Mouse (Mus musculus) ES-E14 (cell line): Measurements from ENCODE around the gene Ubac1. TPM values are rescaled to one million over a fixed set of nuclear protein-coding genes. Genes with fewer than 3 reads are reported as not detected.

Source experiments
- DNase-seq: peaks from one replicate; pipeline ENCODE4 v3.0.0-alpha.2; 2013; ENCODE audit warnings: low read depth, low spot score
- H3K27ac ChIP-seq: 2 replicates; pipeline ENCODE4 v1.5.1; 2012; ENCODE audit warnings: low read depth, mild to moderate bottlenecking, low read length, moderate library complexity, mixed read lengths; ENCODE audit not compliant: poor library complexity, insufficient read depth, severe bottlenecking
- H3K36me3 ChIP-seq: 2 replicates; pipeline ENCODE4 v1.6.1; 2012; ENCODE audit warnings: mild to moderate bottlenecking, low read length, moderate library complexity, mixed read lengths; ENCODE audit not compliant: control insufficient read depth, poor library complexity, insufficient read depth, severe bottlenecking
- H3K4me1 ChIP-seq, 2 experiments: fragments of 150-350 bp in 1 of 2; sonication (generic) in 1 of 2; 2 replicates each; pipeline ENCODE4 v1.6.1; 2012; ENCODE audit warnings: low read length in 2 of 2, mild to moderate bottlenecking in 1 of 2, mixed read lengths in 1 of 2; ENCODE audit not compliant: control insufficient read depth in 2 of 2, insufficient read depth in 2 of 2, poor library complexity in 1 of 2
- H3K4me3 ChIP-seq, 2 experiments: fragments of 150-350 bp in 1 of 2; sonication (generic) in 1 of 2; 2 replicates each; pipeline ENCODE4 v1.5.1; 2012; ENCODE audit warnings: low read length in 2 of 2, low read depth in 1 of 2, mild to moderate bottlenecking in 1 of 2, mixed read lengths in 1 of 2; ENCODE audit not compliant: insufficient read depth in 1 of 2, poor library complexity in 1 of 2, severe bottlenecking in 1 of 2
- H3K9ac ChIP-seq: 2 replicates; pipeline ENCODE4 v1.6.1; 2012; ENCODE audit warnings: low read depth, mild to moderate bottlenecking, low read length, mixed read lengths; ENCODE audit not compliant: poor library complexity, insufficient read depth, severe bottlenecking
- H3K9me3 ChIP-seq: fragments of 150-350 bp; sonication (generic); 2 replicates; pipeline ENCODE4 v1.6.1; 2012; ENCODE audit warnings: low read depth, mild to moderate bottlenecking, low read length; ENCODE audit not compliant: control insufficient read depth, insufficient read depth
- CHD2 ChIP-seq: IDR thresholded peaks from 2 replicates; pipeline ENCODE4 v1.6.1; 2014; ENCODE audit warnings: mild to moderate bottlenecking, low read depth, low read length, inconsistent platforms
- HCFC1 ChIP-seq: IDR thresholded peaks from 2 replicates; pipeline ENCODE4 v1.6.1; 2012; ENCODE audit warnings: low read length, inconsistent platforms, borderline replicate concordance; ENCODE audit not compliant: insufficient read depth
- MAFK ChIP-seq: IDR thresholded peaks from 2 replicates; pipeline ENCODE4 v1.6.1; 2014; ENCODE audit warnings: mild to moderate bottlenecking, low read depth, low read length, inconsistent platforms; ENCODE audit not compliant: insufficient read depth
- ZC3H11A ChIP-seq: IDR thresholded peaks from 2 replicates; pipeline ENCODE4 v1.6.1; 2012; ENCODE audit warnings: low read depth, mild to moderate bottlenecking, inconsistent platforms, low read length, borderline replicate concordance
- ZNF384 ChIP-seq: IDR thresholded peaks from 2 replicates; pipeline ENCODE4 v1.6.1; 2012; ENCODE audit warnings: low read depth, low read length, inconsistent platforms
- in situ Hi-C, 2 experiments: fragments of 600-800 bp; cut with MboI; formaldehyde crosslinking; loops; one replicate each; pipeline ENCODE4 v1.15.1; 2025; ENCODE audit warnings: low sequenced_read_pairs in 2 of 2, inconsistent platforms in 1 of 2; ENCODE audit not compliant: unreplicated experiment in 2 of 2
- total RNA-seq: library from RNA; depleted of rRNA; stranded (reverse); fragments of 300-350 nt; gene quantifications from 2 replicates; pipeline ENCODE4 v1.2.3, GENCODE M21; 2012

Gene Ubac1
- total RNA-seq, 1 experiment, result 88.4 TPM

- no peak overlapping the region for H3K9ac ChIP-seq
- no peaks in the 10 kb centered on the region for H3K4me1 ChIP-seq
- TF ChIP-seq ZNF384 (no peak), MAFK (no peak), CHD2 (no peak)
- H3K4me3 ChIP-seq, result no peak overlapping the region
- no peak for DNase-seq
- in situ Hi-C loops, result no loop called here
- H3K9me3 ChIP-seq, result no peaks in the 10 kb centered on the region
- peaks cover 22% of the 10 kb centered on the region for H3K36me3 ChIP-seq
- no peak overlapping the region for H3K27ac ChIP-seq
These were observed 7.9 kb downstream of the Ubac1 start for GRCm38 (mm10) chr2:26013674-26014073.

- H3K9ac ChIP-seq, result no peak overlapping the region
- peaks cover 32% of the 10 kb centered on the region for H3K36me3 ChIP-seq
- no peaks in the 10 kb centered on the region for H3K4me1 ChIP-seq
- H3K9me3 ChIP-seq, result no peaks in the 10 kb centered on the region
- TF ChIP-seq ZNF384 (no peak), ZC3H11A (no peak), CHD2 (no peak), HCFC1 (no peak), MAFK (no peak)
- no peak for DNase-seq
- H3K4me3 ChIP-seq, result no peak overlapping the region
- in situ Hi-C loops, result no loop called here
- H3K27ac ChIP-seq, result no peak overlapping the region
These were observed 10.1 kb downstream of the Ubac1 start for GRCm38 (mm10) chr2:26011420-26011819.

GRCm38 (mm10) chr2:26002001-26002400, 19.5 kb downstream of the Ubac1 start:
- H3K4me3 ChIP-seq, result no peak overlapping the region
- in situ Hi-C loops, result no loop called here

DNA sequence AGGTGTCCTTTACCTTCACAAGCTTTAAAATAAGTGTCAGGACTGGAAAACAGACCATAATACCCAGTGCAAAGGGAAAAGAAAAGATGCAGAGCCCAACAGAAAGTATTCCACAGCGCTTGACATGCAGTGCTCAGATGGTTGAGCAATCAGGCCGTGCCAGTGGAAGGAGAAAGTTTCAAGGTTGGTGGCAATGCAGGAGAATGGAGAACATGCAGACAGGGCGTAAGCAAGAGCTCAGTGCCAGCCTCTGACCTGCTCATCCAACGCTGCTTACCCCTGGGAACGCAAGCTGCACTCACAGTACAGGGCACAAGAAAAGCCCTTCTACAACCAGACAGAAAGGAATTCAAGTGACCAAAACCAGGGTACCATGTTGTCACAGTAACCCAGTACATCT, 20.4 kb downstream of the Ubac1 start:
- peaks cover 36% of the 10 kb centered on the region for H3K36me3 ChIP-seq

More at GRCm38 (mm10) chr2:26002001-26002400, 19.5 kb downstream of the Ubac1 start:
- no peak for TF ChIP-seq ZC3H11A
- TF ChIP-seq MAFK, result no peak
- TF ChIP-seq HCFC1, result no peak
- no peak for TF ChIP-seq CHD2
- TF ChIP-seq ZNF384, result no peak
- DNase-seq, result no peak
- Histone ChIP-seq H3K27ac (no peak overlapping the region), H3K36me3 (peaks cover 41% of the 10 kb centered on the region), H3K4me1 (no peaks in the 10 kb centered on the region), H3K9ac (no peak overlapping the region), H3K9me3 (no peaks in the 10 kb centered on the region)

GRCm38 (mm10) chr2:25997716-25998115, 23.8 kb downstream of the Ubac1 start:
- Histone ChIP-seq H3K9ac (no peak overlapping the region), H3K4me1 (0 out of 4 replicates have a peak, but pooled peaks cover 0 to 1% of the 10 kb centered on the region in 2 experiments), H3K27ac (no peak overlapping the region), H3K36me3 (peaks cover 22% of the 10 kb centered on the region), H3K9me3 (no peaks in the 10 kb centered on the region), H3K4me3 (no peak overlapping the region)
- in situ Hi-C loops, result no loop called here
- TF ChIP-seq ZC3H11A, result no peak
- DNase-seq, result no peak

More for the DNA sequence above, 20.4 kb downstream of the Ubac1 start:
- in situ Hi-C loops, result no loop called here
- DNase-seq, result no peak
- Histone ChIP-seq H3K9ac (no peak overlapping the region), H3K4me1 (no peaks in the 10 kb centered on the region), H3K9me3 (no peaks in the 10 kb centered on the region), H3K4me3 (no peak overlapping the region), H3K27ac (no peak overlapping the region)
- TF ChIP-seq HCFC1, result no peak
- TF ChIP-seq MAFK, result no peak
- TF ChIP-seq ZNF384, result no peak
- no peak for TF ChIP-seq CHD2
- no peak for TF ChIP-seq ZC3H11A
